Mouse (Mus musculus): ENCODE measurements at regions not wholly inside any gene's neighbourhood (a gene's known extent, or its start where the extent isn't known, plus 50 kb on each side); places are given as distances from the start of the nearest gene placed in this dataset.

- no peak for ATAC-seq (ENCODE audit: low read depth)
- Histone ChIP-seq H3K9me3 (no peaks in the 10 kb centered on the region), H3K9ac (no peak overlapping the region), H3K27me3 (no peaks in the 10 kb centered on the region), H3K4me1 (replicated peaks) (no peaks in the 10 kb centered on the region), H3K4me3 (no peak overlapping the region), H3K36me3 (no peaks in the 10 kb centered on the region), H3K27ac (replicated peaks) (no peak overlapping the region), H3K4me2 (no peak overlapping the region)
- 72% methylated on average over 4 of the region's 4 CpGs for WGBS
Observed at GRCm38 (mm10) chr2:110426881-110427280, 63.9 kb upstream of the Fibin start.

- H3K4me3 ChIP-seq, result no peak overlapping the region
- no peaks in the 10 kb centered on the region for H3K4me1 ChIP-seq (replicated peaks)
- no peak overlapping the region for H3K9ac ChIP-seq
- no peaks in the 10 kb centered on the region for H3K9me3 ChIP-seq
- H3K4me2 ChIP-seq, result no peak overlapping the region
- H3K36me3 ChIP-seq, result no peaks in the 10 kb centered on the region
- 91% methylated on average over 3 of the region's 3 CpGs for WGBS
- no peak for ATAC-seq (ENCODE audit: low read depth)
- no peaks in the 10 kb centered on the region for H3K27me3 ChIP-seq
- no peak overlapping the region for H3K27ac ChIP-seq (replicated peaks)
Observed at GRCm38 (mm10) chr2:110452694-110453093, 89.7 kb upstream of the Fibin start.

GRCm38 (mm10) chr2:110472307-110472995 is 109.5 kb upstream of the Fibin start:
- Histone ChIP-seq H3K9ac (no peak overlapping the region), H3K27ac (replicated peaks) (no peak overlapping the region), H3K9me3 (no peaks in the 10 kb centered on the region), H3K4me2 (no peak overlapping the region), H3K27me3 (no peaks in the 10 kb centered on the region), H3K36me3 (no peaks in the 10 kb centered on the region), H3K4me1 (replicated peaks) (no peaks in the 10 kb centered on the region), H3K4me3 (no peak overlapping the region)
- no peak for ATAC-seq (ENCODE audit: low read depth)
- 81% methylated on average over 3 of the region's 3 CpGs for WGBS

- Histone ChIP-seq H3K9me3 (no peaks in the 10 kb centered on the region), H3K27me3 (no peaks in the 10 kb centered on the region), H3K4me3 (no peak overlapping the region), H3K27ac (replicated peaks) (no peak overlapping the region), H3K36me3 (no peaks in the 10 kb centered on the region), H3K4me1 (replicated peaks) (no peaks in the 10 kb centered on the region), H3K9ac (no peak overlapping the region), H3K4me2 (no peak overlapping the region)
- no peak for ATAC-seq (ENCODE audit: low read depth)
- WGBS, result 51% methylated on average over 5 of the region's 5 CpGs
Observed at GRCm38 (mm10) chr2:110476591-110476990, 113.6 kb upstream of the Fibin start.

- WGBS, result 95% methylated on average over 2 of the region's 2 CpGs
Observed at GRCm38 (mm10) chr2:110481327-110481726, 115.8 kb upstream of the Slc5a12 start.

GRCm38 (mm10) chr2:110486201-110486600 is 110.9 kb upstream of the Slc5a12 start:
- no peaks in the 10 kb centered on the region for H3K9me3 ChIP-seq

More at GRCm38 (mm10) chr2:110481327-110481726, 115.8 kb upstream of the Slc5a12 start:
- Histone ChIP-seq H3K9ac (no peak overlapping the region), H3K27me3 (no peaks in the 10 kb centered on the region), H3K4me2 (no peak overlapping the region), H3K9me3 (no peaks in the 10 kb centered on the region), H3K4me1 (replicated peaks) (peaks cover 1% of the 10 kb centered on the region), H3K27ac (replicated peaks) (no peak overlapping the region), H3K36me3 (no peaks in the 10 kb centered on the region), H3K4me3 (no peak overlapping the region)
- ATAC-seq (ENCODE audit: low read depth), result no peak

GRCm38 (mm10) chr2:110486724-110487123 is 110.4 kb upstream of the Slc5a12 start:
- Histone ChIP-seq H3K9me3 (no peaks in the 10 kb centered on the region), H3K27me3 (no peaks in the 10 kb centered on the region), H3K9ac (no peak overlapping the region), H3K4me3 (no peak overlapping the region), H3K36me3 (no peaks in the 10 kb centered on the region), H3K4me2 (no peak overlapping the region), H3K4me1 (replicated peaks) (peaks cover 11% of the 10 kb centered on the region), H3K27ac (replicated peaks) (no peak overlapping the region)
- WGBS, result 11% methylated on average over 4 of the region's 4 CpGs
- peak; percentile 61; the same call in 1 of the 2 replicates for ATAC-seq (ENCODE audit: low read depth)

More at GRCm38 (mm10) chr2:110486201-110486600, 110.9 kb upstream of the Slc5a12 start:
- Histone ChIP-seq H3K27ac (replicated peaks) (peak overlapping the region; percentile 53; the same call in 1 of the 2 replicates), H3K4me1 (replicated peaks) (peaks cover 11% of the 10 kb centered on the region), H3K4me2 (no peak overlapping the region), H3K36me3 (no peaks in the 10 kb centered on the region), H3K9ac (no peak overlapping the region), H3K27me3 (no peaks in the 10 kb centered on the region), H3K4me3 (no peak overlapping the region)
- WGBS, result 43% methylated on average over 5 of the region's 5 CpGs
- ATAC-seq (ENCODE audit: low read depth), result no peak

- Histone ChIP-seq H3K27me3 (no peaks in the 10 kb centered on the region), H3K4me3 (no peak overlapping the region), H3K36me3 (no peaks in the 10 kb centered on the region), H3K4me2 (no peak overlapping the region), H3K27ac (replicated peaks) (no peak overlapping the region), H3K4me1 (replicated peaks) (peaks cover 11% of the 10 kb centered on the region), H3K9me3 (no peaks in the 10 kb centered on the region), H3K9ac (no peak overlapping the region)
- ATAC-seq (ENCODE audit: low read depth), result no peak
- WGBS, result 54% methylated on average over 7 of the region's 7 CpGs
Observed at GRCm38 (mm10) chr2:110487950-110488349, 109.1 kb upstream of the Slc5a12 start.

GRCm38 (mm10) chr2:110501786-110502185 is 95.3 kb upstream of the Slc5a12 start:
- H3K27ac ChIP-seq (replicated peaks), result no peak overlapping the region
- H3K9ac ChIP-seq, result no peak overlapping the region
- 80% methylated on average over 2 of the region's 2 CpGs for WGBS
- no peak overlapping the region for H3K4me3 ChIP-seq
- no peak for ATAC-seq (ENCODE audit: low read depth)
- H3K4me1 ChIP-seq (replicated peaks), result no peaks in the 10 kb centered on the region
- H3K36me3 ChIP-seq, result no peaks in the 10 kb centered on the region
- no peak overlapping the region for H3K4me2 ChIP-seq
- H3K27me3 ChIP-seq, result no peaks in the 10 kb centered on the region
- no peaks in the 10 kb centered on the region for H3K9me3 ChIP-seq

- Histone ChIP-seq H3K4me2 (no peak overlapping the region), H3K9ac (no peak overlapping the region), H3K9me3 (no peaks in the 10 kb centered on the region), H3K27ac (replicated peaks) (no peak overlapping the region), H3K4me1 (replicated peaks) (no peaks in the 10 kb centered on the region), H3K27me3 (no peaks in the 10 kb centered on the region), H3K36me3 (no peaks in the 10 kb centered on the region), H3K4me3 (no peak overlapping the region)
- ATAC-seq (ENCODE audit: low read depth), result no peak
- 73% methylated on average over 3 of the region's 3 CpGs for WGBS
Observed at GRCm38 (mm10) chr2:110508162-110508748, 88.8 kb upstream of the Slc5a12 start.

GRCm38 (mm10) chr2:110523173-110523803 is 73.8 kb upstream of the Slc5a12 start:
- no peaks in the 10 kb centered on the region for H3K27me3 ChIP-seq
- 68% methylated on average over 7 of the region's 7 CpGs for WGBS
- no peaks in the 10 kb centered on the region for H3K4me1 ChIP-seq (replicated peaks)
- no peaks in the 10 kb centered on the region for H3K36me3 ChIP-seq
- no peak overlapping the region for H3K9ac ChIP-seq
- H3K27ac ChIP-seq (replicated peaks), result no peak overlapping the region
- H3K4me3 ChIP-seq, result no peak overlapping the region
- no peak for ATAC-seq (ENCODE audit: low read depth)
- H3K9me3 ChIP-seq, result no peaks in the 10 kb centered on the region
- no peak overlapping the region for H3K4me2 ChIP-seq

GRCm38 (mm10) chr2:110528191-110528590 is 68.9 kb upstream of the Slc5a12 start:
- Histone ChIP-seq H3K27ac (replicated peaks) (no peak overlapping the region), H3K4me3 (no peak overlapping the region), H3K36me3 (no peaks in the 10 kb centered on the region), H3K27me3 (no peaks in the 10 kb centered on the region), H3K9ac (no peak overlapping the region), H3K4me1 (replicated peaks) (no peaks in the 10 kb centered on the region), H3K9me3 (no peaks in the 10 kb centered on the region), H3K4me2 (no peak overlapping the region)
- ATAC-seq (ENCODE audit: low read depth), result no peak
- WGBS, result 70% methylated on average over 3 of the region's 3 CpGs

Measured in neural tube, embryonic 13.5 days (tissue).